Mouse (Mus musculus) spleen, adult 12 weeks (tissue): ENCODE data around the gene Pigg.

Experiments
- DNase-seq: peaks from one replicate; pipeline ENCODE4 v3.0.0; 2022; ENCODE audit warnings: low spot score

Gene Pigg

DNA sequence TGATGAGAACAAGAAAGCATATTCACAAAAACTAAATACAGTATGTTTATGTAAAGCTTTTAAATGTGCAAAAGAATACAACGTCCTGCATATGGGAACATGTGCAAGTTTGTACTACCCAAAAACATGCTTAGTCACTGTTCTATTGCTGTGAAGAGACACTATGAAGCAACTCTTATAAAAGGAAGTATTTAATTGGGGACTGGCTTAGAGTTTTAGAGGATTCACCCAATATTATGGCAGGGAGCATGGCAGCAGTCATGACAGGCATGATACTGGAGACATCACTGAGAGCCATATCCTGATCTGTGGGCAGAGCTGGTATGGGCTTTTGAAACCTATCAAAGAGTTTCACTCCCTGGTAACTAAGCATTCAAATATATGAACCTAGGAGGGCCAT lies 45.5 kb downstream of the Pigg start:
- no peak for DNase-seq

DNA sequence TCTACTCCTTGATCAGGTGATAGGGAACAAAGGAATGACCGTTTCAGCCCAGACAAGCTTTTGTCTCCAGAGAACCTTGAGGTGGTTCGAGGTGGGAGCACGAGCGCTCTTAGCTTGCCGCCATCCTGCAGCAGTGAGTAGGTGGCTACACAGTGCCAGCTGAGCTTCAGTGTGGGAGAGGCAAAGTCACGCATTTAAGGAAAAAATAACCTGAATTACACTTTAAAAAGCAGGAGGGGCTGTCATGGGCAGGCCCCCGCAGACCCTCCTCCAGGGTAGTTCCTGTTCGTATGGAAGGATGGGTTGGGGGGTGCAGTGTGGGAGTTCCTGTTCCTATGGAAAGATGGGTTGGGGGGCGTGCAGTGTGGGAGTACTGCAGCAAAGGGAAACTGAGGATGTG lies 47.1 kb downstream of the Pigg start:
- DNase-seq, result no peak

DNA sequence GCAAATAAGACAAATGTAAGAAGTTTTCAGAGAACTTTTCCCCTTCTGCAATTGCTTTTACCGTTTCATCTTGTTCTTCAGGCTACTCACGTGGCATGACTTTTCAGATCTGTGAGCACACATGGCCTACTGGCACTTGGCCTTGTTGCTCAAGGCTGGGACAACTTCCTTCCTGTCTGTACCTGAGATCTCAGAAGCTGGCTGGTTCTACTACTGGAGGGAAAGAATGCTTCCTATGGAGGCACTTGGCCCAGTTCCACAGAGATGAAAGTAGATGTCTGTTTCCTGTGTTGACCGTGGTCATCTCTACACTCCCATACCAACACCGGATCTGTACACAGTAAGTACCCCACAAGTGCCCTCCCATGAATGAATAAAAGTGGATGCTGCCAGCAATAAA lies 47.8 kb downstream of the Pigg start:
- DNase-seq, result no peak

DNA sequence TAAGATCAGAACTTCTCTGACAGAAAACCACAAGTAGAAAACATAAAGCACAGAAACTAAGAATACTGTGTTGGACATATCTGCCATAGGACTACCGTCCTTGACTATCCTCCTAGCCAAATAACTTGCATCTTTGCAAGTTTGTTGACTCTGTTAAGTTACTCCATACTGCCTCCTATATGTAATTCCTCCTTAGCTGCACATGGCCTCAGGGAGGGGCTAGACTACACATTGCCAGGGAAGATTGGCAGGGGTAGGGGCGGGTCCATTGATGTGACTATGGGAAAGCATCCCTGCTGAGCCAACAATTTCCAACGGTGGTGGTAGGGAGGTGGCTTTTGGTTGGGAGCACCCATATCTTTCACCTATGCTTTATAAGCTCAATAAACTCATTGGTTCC lies 49.9 kb downstream of the Pigg start:
- no peak for DNase-seq

DNA sequence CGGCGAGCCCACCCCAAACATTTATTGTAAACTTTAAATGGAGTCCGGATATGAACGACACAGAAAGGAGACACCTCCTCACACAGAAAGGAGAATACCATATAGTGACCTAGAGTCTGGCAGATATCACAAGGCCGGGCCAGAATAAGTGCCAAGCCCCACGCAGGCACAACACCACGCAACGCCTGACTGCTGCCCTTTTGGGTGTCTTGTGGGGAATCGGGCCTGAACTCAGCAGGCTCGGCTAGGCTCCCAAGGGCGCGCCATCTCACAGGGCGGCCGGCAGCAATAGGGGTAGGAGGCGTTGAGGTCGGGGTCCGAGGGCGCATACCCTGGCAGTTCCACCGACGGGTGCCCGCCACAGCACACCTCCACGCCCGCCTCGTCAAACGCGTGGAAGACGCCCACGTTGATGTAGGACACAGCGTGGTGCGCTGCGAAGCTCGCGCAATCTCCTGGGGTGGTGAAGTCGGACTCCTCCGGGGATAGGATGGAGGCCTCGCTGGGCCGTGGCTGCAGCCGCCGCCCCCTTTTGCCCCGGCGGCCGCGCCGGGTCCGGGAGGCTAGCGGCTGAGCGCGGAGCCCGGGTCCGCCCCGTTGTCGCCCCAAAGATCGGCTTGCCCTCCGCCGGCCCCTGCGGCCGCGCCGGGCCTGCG lies 54.0 kb downstream of the Pigg start:
- DNase-seq, result no peak

DNA sequence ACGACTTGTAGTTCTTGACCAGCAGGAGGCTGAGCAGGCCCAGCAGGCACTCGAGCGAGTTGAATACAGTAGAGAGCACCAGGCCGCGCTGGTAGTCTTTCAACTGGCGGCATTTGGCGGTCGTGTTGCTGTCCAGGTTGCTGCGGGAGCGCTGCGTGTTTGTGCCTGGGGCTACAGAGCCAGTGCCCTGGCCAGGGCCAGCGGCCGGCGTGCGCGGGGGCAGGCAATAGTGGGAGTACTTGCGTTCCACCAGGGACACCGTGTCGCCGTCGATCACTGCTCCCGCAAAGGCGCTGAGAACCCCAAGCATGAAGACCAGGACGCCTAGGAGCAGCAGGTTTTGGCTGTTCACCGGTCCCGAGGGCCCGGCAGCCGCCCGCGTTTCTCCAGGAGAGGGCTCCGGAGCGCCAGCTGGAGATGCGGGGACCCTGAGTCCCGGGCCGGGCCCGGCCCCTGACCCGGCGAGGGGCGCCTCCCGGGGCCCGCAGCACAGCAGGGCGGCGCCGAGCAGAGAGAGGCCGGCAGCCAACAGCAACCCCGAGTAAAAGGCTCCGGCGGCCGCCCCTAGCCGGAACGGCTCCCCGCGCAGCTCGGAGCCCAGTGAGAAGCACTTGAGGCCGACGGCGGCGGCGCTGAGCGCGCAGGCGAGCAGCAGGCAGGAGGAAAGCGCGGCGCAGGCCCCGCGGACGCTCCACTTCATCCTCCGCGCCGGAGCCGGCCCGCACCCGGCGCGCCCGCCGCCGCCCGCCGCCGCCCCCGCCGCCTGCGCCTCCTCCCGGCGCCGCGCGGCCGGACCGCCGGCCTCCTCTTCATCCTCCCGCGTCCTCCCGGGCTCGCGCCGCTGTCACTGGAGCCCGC lies 54.8 kb downstream of the Pigg start:
- no peak for DNase-seq

DNA sequence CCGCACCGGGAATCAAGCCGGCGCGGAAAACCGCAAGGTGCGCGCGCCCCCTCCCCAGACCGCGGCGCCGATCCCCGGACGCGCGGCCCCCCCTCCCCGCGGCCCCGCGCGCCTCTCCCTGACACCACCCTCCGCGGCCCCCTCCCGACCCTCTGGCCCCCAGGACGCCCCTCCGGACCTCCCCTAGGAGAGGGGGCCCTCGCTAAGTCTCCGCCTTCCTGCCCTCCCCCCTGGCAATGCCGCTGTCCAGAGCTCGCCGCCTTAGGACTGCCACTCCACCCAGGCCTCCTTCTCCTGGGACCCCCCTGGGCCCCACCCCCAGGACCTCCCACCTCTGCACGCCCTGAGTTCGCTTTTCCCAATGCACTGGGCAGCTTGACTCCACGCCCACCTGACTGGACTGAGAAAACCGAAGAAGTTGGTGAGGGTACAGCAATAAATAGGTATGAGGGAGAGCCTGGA lies 55.5 kb downstream of the Pigg start, which contains the start of gene Gm42517:
TSS of gene Gm42517 (minus strand) at position 52 of the 462 bp plus-strand sequence.
- DNase-seq, result no peak

DNA sequence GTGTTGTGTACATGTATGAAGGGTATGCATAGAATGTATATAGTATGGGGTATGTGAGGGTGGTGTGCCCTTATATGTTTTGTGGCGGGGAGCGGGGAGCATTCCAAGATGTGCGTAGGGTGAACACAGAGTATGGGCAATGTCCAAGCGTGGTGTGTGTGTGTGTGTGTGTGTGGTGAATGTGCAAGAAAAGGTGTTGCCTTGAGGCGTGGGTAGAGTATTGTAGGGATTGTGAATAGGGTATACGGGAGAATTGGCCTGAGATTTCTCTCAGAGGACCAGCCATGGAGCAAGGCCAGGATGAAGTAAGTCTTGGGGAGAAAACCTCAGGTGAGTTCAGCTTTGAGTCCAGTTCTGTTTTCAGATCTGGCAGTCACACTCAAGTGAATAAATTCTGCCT lies 56.0 kb downstream of the Pigg start:
- DNase-seq, result no peak

DNA sequence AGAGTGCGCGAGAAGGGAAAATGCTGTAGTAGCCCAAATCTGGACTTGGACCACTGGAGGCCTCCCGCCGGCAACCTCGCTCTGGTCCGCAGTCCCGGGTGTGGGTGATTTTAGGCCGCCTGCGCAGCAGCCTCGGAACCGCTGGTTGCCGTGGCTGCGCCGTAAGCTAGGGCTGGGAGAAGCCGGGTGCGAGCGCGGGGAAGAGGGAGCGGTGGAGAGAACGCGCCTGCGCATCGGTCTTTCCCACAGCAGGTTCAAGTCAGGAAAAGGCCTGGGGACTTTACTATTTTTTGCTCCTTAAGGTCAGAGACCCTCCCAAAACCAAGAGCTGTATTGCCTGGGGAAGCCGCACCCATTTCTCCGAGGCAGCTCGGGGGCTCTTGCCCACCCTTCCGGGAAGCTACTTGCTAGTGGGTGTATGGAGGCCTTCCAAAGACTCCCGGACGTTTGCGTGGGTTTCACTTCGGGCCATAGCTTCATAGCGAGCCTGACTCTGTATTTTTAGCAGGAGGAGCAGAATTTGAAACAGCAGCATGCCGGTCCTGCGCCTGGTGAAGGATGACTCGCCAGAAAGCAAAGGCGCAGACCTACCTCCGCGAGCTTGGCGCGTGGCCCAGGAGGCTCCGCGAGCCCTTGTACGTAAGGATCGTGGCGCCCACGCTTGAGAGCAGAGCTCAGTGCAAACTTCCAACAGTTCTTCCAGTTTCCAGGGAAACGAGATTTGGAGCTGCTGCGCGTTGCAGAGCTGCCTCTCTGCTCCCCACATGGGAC lies 56.6 kb downstream of the Pigg start:
- no peak for DNase-seq

DNA sequence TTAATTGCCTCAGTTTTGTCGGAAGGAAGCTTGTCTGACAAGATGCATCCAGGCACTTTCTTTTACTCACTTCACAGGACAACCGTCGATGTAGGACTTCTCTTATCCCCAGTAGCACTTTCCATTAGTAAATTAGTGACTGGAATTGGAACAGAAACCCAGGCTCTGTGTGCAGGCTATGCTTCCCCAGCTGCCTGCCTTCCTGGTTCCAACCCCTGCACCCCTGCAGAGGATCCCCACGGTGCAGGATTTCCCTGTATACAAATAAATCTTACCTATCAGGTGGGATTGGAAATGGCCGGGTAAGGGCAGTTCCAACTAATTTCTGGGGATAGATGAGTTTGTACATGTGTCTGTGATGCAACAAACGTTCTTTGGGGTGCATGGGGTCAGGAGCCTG lies 57.6 kb downstream of the Pigg start:
- no peak for DNase-seq

DNA sequence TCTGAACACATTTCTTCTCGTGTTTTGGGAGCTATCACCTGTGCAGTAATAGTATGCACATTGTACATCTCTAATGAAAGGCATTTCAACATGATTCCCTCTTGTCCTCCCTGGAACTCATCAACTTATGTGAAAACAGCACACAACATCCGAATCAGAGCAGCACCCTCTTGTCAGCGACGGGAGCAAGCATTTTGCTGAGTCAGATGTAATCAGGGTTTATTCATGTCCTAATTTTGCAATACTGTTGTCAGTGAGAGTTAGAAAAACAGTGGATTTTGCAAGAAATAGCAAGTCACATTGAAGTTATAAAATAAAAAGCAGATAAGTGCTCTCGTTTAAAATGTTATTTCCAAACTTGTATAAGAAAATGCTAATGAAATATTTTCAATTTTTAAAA lies 61.7 kb downstream of the Pigg start:
- DNase-seq, result no peak

DNA sequence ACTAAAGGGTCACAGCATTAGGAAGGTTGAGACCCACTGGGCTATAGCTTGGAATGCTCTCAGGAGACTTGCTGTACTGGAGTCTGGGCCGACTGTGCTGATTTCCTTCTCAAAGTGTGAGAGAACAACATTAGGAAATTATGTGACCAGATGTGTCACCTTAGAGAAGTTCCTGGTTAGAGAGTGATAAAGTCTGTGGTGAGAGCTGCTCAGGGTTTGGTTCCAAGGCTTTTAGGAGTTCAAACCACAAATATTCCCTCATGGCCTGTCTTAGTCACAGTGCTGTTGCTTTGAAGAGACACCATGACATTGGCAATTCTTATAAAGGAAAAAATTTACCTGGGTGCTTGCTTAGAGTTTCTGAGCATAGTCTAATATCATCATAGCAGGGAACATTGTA lies 63.6 kb downstream of the Pigg start:
- no peak for DNase-seq

DNA sequence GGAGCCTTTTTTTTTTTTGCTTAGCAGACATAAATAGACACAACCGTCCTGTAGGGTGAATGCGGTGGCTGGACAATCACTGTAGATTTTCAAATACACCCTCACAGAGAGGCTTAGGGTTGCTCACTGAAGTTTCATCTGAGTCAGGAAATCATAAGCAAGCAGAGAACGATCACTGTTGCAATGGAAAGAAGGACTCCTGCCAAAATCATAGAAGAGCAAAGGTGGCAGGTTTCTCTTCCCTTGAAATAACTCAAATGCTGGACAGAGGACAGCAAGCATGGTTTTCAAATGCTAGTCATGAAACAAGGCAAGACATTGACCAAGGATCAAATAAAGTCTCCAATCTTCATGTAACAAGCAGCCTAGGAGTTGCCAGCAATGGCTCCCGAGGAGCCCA lies 65.9 kb downstream of the Pigg start:
- no peak for DNase-seq

DNA sequence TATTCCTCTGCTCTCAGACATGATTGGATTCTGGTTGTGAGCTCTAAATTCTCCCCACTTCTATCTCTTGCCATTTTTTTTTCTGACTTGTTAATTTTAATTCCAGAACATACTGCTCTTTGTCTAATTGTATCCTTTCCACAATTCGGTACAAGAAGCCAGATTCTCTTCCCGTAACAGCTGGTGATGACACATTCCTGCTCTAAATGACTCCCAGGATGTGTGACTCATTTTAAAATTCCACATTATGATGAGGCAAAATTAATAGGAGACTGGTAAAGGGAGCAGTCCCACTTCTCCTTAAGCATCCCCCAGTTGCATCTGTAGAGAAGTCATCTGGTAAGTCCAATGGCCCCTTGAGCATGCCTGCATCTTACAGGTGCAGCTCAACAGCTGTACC lies 73.2 kb downstream of the Pigg start:
- DNase-seq, result no peak

DNA sequence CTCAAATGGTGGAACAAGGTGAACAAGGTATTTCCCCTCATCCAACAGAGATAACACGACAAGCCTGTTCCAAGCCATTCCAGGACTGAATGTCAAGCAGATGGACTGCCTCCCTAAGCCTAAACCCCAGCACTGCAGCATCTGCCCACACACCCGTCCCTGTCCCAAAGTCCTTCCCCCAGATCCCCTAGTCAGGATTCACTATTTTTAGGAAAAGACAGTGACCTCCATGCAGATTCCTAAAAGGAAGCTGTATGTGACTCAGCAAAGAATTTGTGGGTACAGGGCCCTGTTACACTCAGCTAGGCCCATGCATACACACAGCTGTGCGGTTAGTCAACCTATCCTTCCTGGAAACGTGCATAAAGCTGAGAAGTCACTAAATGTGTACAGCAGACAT lies 74.0 kb downstream of the Pigg start:
- DNase-seq, result no peak

DNA sequence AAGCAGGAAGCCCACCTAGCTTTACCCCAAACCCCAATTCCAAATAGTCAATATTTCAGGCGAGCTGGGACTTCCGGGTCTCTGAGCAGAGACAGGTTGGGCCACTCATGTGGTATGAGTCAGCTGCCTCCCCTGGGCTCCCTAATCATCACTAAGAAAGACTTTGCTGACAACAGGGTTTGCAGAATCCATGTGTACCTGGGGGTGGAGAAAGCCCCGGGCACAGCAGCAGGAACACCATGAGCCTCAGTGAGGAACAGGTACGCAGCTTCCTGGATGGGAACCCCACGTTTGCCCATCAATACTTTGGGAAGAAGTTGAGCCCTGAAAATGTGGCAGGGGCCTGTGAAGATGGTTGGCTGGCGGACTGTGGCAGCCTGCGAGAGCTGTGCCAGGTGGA lies 75.8 kb downstream of the Pigg start, which contains the start of gene Pde6b:
TSS of gene Pde6b (plus strand) at position 191 of the 400 bp plus-strand sequence.
- no peak for DNase-seq

DNA sequence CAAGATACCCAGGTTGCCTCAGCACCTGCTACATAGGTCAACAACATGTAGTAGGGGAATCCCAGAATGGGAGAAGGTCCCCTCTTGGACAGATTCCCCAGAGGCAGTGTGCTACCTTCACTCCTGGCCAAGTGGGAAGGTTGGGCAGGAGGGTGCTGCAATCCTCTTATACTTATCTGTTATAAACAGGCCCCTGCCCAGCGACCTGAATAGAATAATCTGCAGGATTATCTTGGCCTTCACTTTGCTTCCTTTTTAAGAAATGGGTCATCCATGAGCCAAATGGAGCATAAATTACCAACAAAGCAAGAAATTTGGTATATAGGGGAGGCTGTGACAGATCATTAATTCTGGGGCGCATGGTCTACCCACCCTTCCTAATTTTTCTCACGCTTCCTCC lies 77.3 kb downstream of the Pigg start:
- no peak for DNase-seq
